Mouse (Mus musculus) kidney, adult 9 months (tissue): Measurements from ENCODE around the gene Gm44790.
A peak's percentile ranks its signal among the peaks of the same experiment; 100 is the strongest.
"Not testable (repeated sequence)": the region's sequence is repeated elsewhere in the genome, so short reads cannot be mapped to it uniquely, and the experiment has no call there.

ENCODE experiments used
- DNase-seq: peaks from one replicate; pipeline ENCODE4 v3.0.0; 2022

Gene Gm44790

GRCm38 (mm10) chr6:86476931-86477330 lies 50.5 kb downstream of the Gm44790 start:
- no peak for DNase-seq

GRCm38 (mm10) chr6:86479311-86479710 lies 52.9 kb downstream of the Gm44790 start:
- peak; percentile 79 for DNase-seq

GRCm38 (mm10) chr6:86479816-86480188 lies 53.3 kb downstream of the Gm44790 start:
- DNase-seq, result no peak

GRCm38 (mm10) chr6:86480189-86480831 lies 53.9 kb downstream of the Gm44790 start:
- DNase-seq, result peak; percentile 80

GRCm38 (mm10) chr6:86481871-86482270 lies 55.4 kb downstream of the Gm44790 start:
- DNase-seq, result no peak

- DNase-seq, result peak; percentile 70
Measured at GRCm38 (mm10) chr6:86485943-86486640, 59.6 kb downstream of the Gm44790 start.

- DNase-seq, result peak; percentile 62
Measured at GRCm38 (mm10) chr6:86487358-86488148, 61.1 kb downstream of the Gm44790 start.

GRCm38 (mm10) chr6:86488149-86488485 lies 61.7 kb downstream of the Gm44790 start:
- DNase-seq, result peak; percentile 27

GRCm38 (mm10) chr6:86489945-86490344 lies 63.5 kb downstream of the Gm44790 start:
- DNase-seq, result no peak

GRCm38 (mm10) chr6:86490413-86490812 lies 64.0 kb downstream of the Gm44790 start:
- DNase-seq, result not testable (repeated sequence)

- peak; percentile 55 for DNase-seq
Measured at GRCm38 (mm10) chr6:86493469-86494263, 67.2 kb downstream of the Gm44790 start.

GRCm38 (mm10) chr6:86494767-86495166 lies 68.3 kb downstream of the Gm44790 start:
- no peak for DNase-seq
